Mouse (Mus musculus): ENCODE results near the gene Ireb2.

DNA sequence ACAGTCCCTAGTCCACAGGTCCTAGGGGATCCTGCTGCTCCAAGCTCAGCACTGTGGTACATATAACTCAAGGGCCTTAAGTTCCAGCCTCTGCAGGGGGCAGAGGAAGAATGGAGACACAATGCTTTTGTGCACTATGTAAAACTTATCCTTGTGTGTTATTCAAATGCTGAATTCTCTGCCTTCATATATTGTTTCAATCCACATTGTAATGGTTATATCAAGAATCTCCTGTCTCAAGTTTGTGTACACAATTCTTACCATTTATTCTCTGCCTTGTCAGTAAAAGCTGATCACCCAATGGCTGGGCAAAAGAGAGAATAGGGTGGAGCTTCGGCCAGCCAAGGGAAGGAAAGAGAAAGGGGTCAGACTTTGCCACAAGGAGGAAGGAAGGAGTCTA, 29.8 kb upstream of the Ireb2 start:
- TF ChIP-seq CTCF (IDR thresholded peaks at IDR 0.05; ENCODE audit: low read depth) (no peak), EP300 (IDR thresholded peaks at IDR 0.05; ENCODE audit: low read depth) (no peak)
